Mouse (Mus musculus): ENCODE measurements around the gene Zbtb9. TPM values are rescaled to one million over a fixed set of nuclear protein-coding genes. Genes with fewer than 3 reads are reported as not detected.

Gene Zbtb9
- total and polyA plus RNA-seq, 2 experiments from 2014 or later = 6.6 to 21.4 TPM

DNA sequence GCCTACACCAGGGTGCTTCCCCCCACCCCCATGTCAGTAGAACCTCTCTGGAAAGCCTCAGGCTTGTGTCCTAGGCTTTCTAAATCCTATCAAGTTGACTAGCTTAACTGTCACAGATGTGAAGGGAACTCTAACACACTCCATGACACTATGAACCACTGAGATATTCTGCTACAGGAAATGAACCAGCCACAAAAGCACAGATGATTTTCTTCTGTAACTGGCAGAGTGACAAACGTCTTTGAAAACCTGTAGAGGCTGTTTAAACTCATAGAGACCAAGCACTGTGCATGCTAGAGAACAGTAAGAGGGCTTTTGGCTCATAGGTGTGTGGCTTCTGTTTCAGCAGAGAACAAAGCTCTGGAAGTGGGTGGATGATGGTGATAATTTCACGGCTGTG, 8.1 kb downstream of the Zbtb9 start:
- no peak for DNase-seq (ENCODE audit: low spot score)

DNA sequence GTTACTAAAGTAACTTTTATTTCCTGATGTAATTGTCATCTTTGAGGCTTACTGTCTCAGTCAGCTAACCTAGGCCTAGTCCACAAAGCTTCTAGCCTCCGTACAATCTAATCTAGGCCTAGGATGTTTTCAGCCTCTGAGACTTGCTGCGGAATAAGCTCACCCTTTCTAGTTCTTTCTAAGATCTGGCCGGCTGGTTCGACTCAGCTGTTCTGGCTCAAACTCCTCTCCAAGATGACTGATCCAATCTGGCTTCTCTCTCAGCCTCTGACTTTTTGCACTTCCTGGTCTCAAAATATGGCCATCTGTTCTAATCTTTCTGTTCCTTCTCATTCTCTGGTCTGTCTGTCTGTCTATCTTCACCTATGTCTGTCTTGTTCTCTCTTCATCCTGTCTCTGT, 10.4 kb downstream of the Zbtb9 start:
- ATAC-seq (no peak), DNase-seq (ENCODE audit: low spot score) (no peak)
- 92% methylated on average over 4 of the region's 4 CpGs for WGBS
- no peak for TF ChIP-seq CTCF (IDR thresholded peaks at IDR 0.05; ENCODE audit: low read depth)
- Histone ChIP-seq H3K4me1 (ENCODE audit: insufficient read depth, low read length) (no peaks in the 10 kb centered on the region), H3K27me3 (ENCODE audit: insufficient read depth, low read length) (no peaks in the 10 kb centered on the region), H3K27ac (no peak overlapping the region), H3K9me3 (ENCODE audit: low read length) (no peaks in the 10 kb centered on the region), H3K36me3 (ENCODE audit: insufficient read depth, low read length) (peaks cover under 1% of the 10 kb centered on the region; the same call in 1 of the 2 replicates), H3K9ac (replicated peaks; ENCODE audit: low read length) (no peak overlapping the region), H3K4me2 (ENCODE audit: low read depth, low read length) (no peak overlapping the region), H3K4me3 (ENCODE audit: low read length) (no peak overlapping the region)

More for the DNA sequence above, 8.1 kb downstream of the Zbtb9 start:
- no peaks in the 10 kb centered on the region for H3K27me3 ChIP-seq (ENCODE audit: insufficient read depth, low read length)
- no peak overlapping the region for H3K27ac ChIP-seq
- ATAC-seq = no peak
- no peak for TF ChIP-seq CTCF (IDR thresholded peaks at IDR 0.05; ENCODE audit: low read depth)
- no peak overlapping the region for H3K4me3 ChIP-seq (ENCODE audit: low read length)
- no peak overlapping the region for H3K9ac ChIP-seq (replicated peaks; ENCODE audit: low read length)
- H3K36me3 ChIP-seq (ENCODE audit: insufficient read depth, low read length) = peaks cover 15% of the 10 kb centered on the region; the same call in 1 of the 2 replicates
- no peak overlapping the region for H3K4me2 ChIP-seq (ENCODE audit: low read depth, low read length)
- WGBS = 71% methylated on average over 2 of the region's 2 CpGs
- no peaks in the 10 kb centered on the region for H3K4me1 ChIP-seq (ENCODE audit: insufficient read depth, low read length)
- no peaks in the 10 kb centered on the region for H3K9me3 ChIP-seq (ENCODE audit: low read length)

DNA sequence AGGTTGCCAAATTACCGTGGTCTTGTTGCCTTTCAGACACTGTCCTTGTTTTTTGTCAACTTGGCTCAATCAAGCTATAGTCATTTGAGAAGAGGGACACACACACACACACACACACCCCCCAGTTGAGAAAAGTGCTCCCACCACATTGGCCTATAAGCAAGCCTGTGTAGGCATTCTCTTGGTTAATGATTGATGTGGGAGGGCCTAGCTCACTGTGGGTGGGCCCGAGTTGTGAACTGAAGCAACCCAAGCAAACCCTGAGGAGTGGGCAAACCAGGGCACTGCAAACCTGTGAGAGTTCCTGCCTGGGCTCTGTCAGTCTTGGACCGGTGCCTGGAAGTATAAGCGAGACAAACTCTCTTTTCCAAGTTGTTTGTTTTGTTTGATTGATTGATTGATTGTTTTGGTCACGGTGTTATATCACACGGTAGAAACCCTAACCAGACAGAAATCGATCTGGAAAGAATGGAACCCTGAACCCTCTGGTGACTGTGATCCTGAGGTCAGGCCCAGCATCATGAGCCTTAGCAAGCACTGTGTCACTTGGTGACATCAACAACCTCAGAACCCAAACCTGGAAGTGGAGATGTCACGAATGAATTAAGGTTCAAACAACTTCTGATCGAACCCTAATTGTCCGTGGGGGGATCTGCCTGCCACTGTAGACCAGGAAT, 12.7 kb downstream of the Zbtb9 start:
- no peak for TF ChIP-seq CTCF (IDR thresholded peaks at IDR 0.05; ENCODE audit: low read depth)

DNA sequence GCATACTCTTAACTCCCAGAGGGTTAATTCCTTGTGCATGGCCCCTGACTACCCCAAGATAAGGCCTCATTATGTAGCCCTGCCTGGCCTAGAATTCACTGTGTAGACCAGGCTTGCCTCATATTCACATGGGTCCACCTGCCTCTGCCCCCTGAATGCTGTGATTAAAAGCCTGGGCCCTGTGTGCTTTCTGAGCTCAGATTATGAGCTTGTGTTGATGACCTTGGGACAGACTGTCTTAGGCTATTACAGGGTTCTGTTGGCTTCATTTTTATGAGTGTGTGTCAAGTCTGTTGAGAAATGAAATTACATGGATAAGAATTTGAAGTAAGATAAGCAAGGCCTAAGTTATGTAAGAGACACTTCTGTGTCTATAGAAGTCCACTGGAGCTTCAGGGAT, 17.6 kb downstream of the Zbtb9 start:
- DNase-seq (ENCODE audit: low spot score) (no peak), ATAC-seq (no peak)
- no peak overlapping the region for H3K9ac ChIP-seq (replicated peaks; ENCODE audit: low read length)
- H3K9me3 ChIP-seq (ENCODE audit: low read length) = no peaks in the 10 kb centered on the region
- no peak overlapping the region for H3K4me3 ChIP-seq (ENCODE audit: low read length)
- H3K36me3 ChIP-seq (ENCODE audit: insufficient read depth, low read length) = no peaks in the 10 kb centered on the region
- no peak overlapping the region for H3K27ac ChIP-seq
- no peak overlapping the region for H3K4me2 ChIP-seq (ENCODE audit: low read depth, low read length)
- no peak for TF ChIP-seq CTCF (IDR thresholded peaks at IDR 0.05; ENCODE audit: low read depth)
- no peaks in the 10 kb centered on the region for H3K4me1 ChIP-seq (ENCODE audit: insufficient read depth, low read length)
- H3K27me3 ChIP-seq (ENCODE audit: insufficient read depth, low read length) = no peaks in the 10 kb centered on the region

More for the DNA sequence above, 12.7 kb downstream of the Zbtb9 start:
- no peaks in the 10 kb centered on the region for H3K27me3 ChIP-seq (ENCODE audit: insufficient read depth, low read length)
- H3K4me1 ChIP-seq (ENCODE audit: insufficient read depth, low read length) = no peaks in the 10 kb centered on the region
- H3K9ac ChIP-seq (replicated peaks; ENCODE audit: low read length) = no peak overlapping the region
- no peak for ATAC-seq
- H3K27ac ChIP-seq = no peak overlapping the region
- H3K4me2 ChIP-seq (ENCODE audit: low read depth, low read length) = no peak overlapping the region
- 75% methylated on average over 10 of the region's 10 CpGs for WGBS
- H3K9me3 ChIP-seq (ENCODE audit: low read length) = no peaks in the 10 kb centered on the region
- no peak overlapping the region for H3K4me3 ChIP-seq (ENCODE audit: low read length)
- no peak for DNase-seq (ENCODE audit: low spot score)
- no peaks in the 10 kb centered on the region for H3K36me3 ChIP-seq (ENCODE audit: insufficient read depth, low read length)

DNA sequence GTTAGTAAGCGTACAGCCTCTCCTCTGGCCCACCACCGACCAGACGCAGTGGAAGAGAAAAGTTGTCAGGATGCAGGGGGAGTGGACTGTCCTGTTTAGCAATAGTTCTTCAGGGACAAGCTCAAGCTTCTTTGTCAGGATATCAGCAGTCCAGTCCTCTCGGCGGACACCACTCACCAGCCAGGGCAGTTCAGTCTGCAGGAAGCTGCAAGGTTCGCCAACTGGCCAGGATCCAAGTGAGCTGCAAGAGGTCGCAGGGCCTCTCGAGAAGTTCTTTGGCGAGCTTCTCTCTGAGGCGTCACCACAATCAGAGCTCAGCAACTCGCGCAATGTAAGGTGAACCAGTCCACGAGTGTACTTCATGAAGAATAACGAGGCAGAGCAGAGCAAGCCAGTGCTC, 21.4 kb downstream of the Zbtb9 start:
- Histone ChIP-seq H3K4me2 (ENCODE audit: low read depth, low read length) (no peak overlapping the region), H3K27me3 (ENCODE audit: insufficient read depth, low read length) (no peaks in the 10 kb centered on the region), H3K9me3 (ENCODE audit: low read length) (no peaks in the 10 kb centered on the region), H3K9ac (replicated peaks; ENCODE audit: low read length) (no peak overlapping the region), H3K36me3 (ENCODE audit: insufficient read depth, low read length) (no peaks in the 10 kb centered on the region), H3K4me1 (ENCODE audit: insufficient read depth, low read length) (no peaks in the 10 kb centered on the region), H3K4me3 (ENCODE audit: low read length) (no peak overlapping the region), H3K27ac (no peak overlapping the region)
- no peak for ATAC-seq
- WGBS = 57% methylated on average over 14 of the region's 14 CpGs
- TF ChIP-seq CTCF (IDR thresholded peaks at IDR 0.05; ENCODE audit: low read depth) = no peak
- DNase-seq (ENCODE audit: low spot score) = peak; percentile 58

DNA sequence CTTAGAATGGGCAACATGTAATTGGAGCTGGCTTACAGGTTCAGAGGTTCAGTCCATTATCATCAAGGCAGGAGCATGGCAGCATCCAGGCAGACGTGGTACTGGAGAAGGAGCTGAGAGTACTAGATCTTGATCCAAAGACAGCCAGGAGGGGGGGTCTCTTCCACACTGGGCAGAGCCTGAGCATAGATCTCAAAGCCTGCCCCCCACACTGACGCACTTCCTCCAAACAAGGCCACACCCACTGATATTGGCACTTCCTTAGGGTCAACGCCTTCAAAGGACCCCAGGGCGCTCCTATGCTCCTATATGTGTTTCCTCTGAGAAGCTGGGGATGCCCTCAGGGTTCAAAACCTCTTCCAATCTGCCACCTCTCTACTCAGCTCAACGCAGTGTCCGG, 22.0 kb downstream of the Zbtb9 start:
- no peak for DNase-seq (ENCODE audit: low spot score)
- H3K4me1 ChIP-seq (ENCODE audit: insufficient read depth, low read length) = no peaks in the 10 kb centered on the region
- no peak for TF ChIP-seq CTCF (IDR thresholded peaks at IDR 0.05; ENCODE audit: low read depth)

DNA sequence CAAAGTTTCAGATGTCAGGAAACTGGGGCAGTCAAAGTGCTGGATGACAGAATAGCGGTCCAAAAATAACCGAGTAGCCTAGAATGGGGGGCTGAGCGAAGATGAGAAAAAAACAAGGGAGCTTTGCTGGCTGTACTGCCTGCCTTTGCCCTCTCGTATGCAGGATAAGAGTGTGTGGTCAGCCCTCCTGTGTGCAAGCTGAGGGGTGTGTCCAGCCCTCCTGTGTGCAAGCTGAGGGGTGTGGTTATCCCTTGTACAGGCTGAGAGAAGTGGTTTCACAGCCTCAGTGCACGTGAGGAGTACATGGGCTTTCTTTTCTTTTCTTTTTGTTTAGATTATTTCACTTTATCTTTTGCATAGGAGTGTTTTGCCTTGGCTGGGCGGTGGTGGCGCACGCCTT, 22.6 kb downstream of the Zbtb9 start:
- H3K27ac ChIP-seq = no peak overlapping the region
- H3K4me3 ChIP-seq (ENCODE audit: low read length) = no peak overlapping the region
- H3K27me3 ChIP-seq (ENCODE audit: insufficient read depth, low read length) = no peaks in the 10 kb centered on the region
- WGBS = 79% methylated on average over 8 of the region's 8 CpGs
- H3K4me1 ChIP-seq (ENCODE audit: insufficient read depth, low read length) = no peaks in the 10 kb centered on the region
- TF ChIP-seq CTCF (IDR thresholded peaks at IDR 0.05; ENCODE audit: low read depth) = no peak
- H3K4me2 ChIP-seq (ENCODE audit: low read depth, low read length) = no peak overlapping the region
- no peak for DNase-seq (ENCODE audit: low spot score)
- H3K36me3 ChIP-seq (ENCODE audit: insufficient read depth, low read length) = no peaks in the 10 kb centered on the region
- no peaks in the 10 kb centered on the region for H3K9me3 ChIP-seq (ENCODE audit: low read length)
- ATAC-seq = no peak
- H3K9ac ChIP-seq (replicated peaks; ENCODE audit: low read length) = no peak overlapping the region

More for the DNA sequence above, 22.0 kb downstream of the Zbtb9 start:
- no peak overlapping the region for H3K4me2 ChIP-seq (ENCODE audit: low read depth, low read length)
- no peaks in the 10 kb centered on the region for H3K27me3 ChIP-seq (ENCODE audit: insufficient read depth, low read length)
- H3K9me3 ChIP-seq (ENCODE audit: low read length) = no peaks in the 10 kb centered on the region
- no peak overlapping the region for H3K4me3 ChIP-seq (ENCODE audit: low read length)
- WGBS = 81% methylated on average over 6 of the region's 6 CpGs
- H3K27ac ChIP-seq = no peak overlapping the region
- no peak for ATAC-seq
- no peak overlapping the region for H3K9ac ChIP-seq (replicated peaks; ENCODE audit: low read length)
- no peaks in the 10 kb centered on the region for H3K36me3 ChIP-seq (ENCODE audit: insufficient read depth, low read length)
